Mouse (Mus musculus): ENCODE measurements around the gene Adam15. TPM values are rescaled to one million over a fixed set of nuclear protein-coding genes. Genes with fewer than 3 reads are reported as not detected.

The Adam15 gene
- polyA plus RNA-seq, 1 experiment, result 96.1 TPM

- no peak for DNase-seq (ENCODE audit: low spot score)
Measured at GRCm38 (mm10) chr3:89325882-89326281, 23.9 kb downstream of the Adam15 start.

GRCm38 (mm10) chr3:89322514-89323165, 27.2 kb downstream of the Adam15 start, which contains the start of gene Efna3:
TSS of gene Efna3 (minus strand) at chr3:89322965.
- no peak for DNase-seq (ENCODE audit: low spot score)

- no peak for DNase-seq (ENCODE audit: low spot score)
Measured at GRCm38 (mm10) chr3:89322131-89322500, 27.7 kb downstream of the Adam15 start.

- no peak for DNase-seq (ENCODE audit: low spot score)
Measured at GRCm38 (mm10) chr3:89321183-89322130, 28.3 kb downstream of the Adam15 start.

GRCm38 (mm10) chr3:89320581-89321182, 29.1 kb downstream of the Adam15 start:
- no peak for DNase-seq (ENCODE audit: low spot score)

GRCm38 (mm10) chr3:89319591-89320350, 30.0 kb downstream of the Adam15 start:
- no peak for DNase-seq (ENCODE audit: low spot score)

- no peak for DNase-seq (ENCODE audit: low spot score)
Measured at GRCm38 (mm10) chr3:89318971-89319590, 30.7 kb downstream of the Adam15 start.

- DNase-seq (ENCODE audit: low spot score), result no peak
Measured at GRCm38 (mm10) chr3:89318316-89318715, 31.5 kb downstream of the Adam15 start.

GRCm38 (mm10) chr3:89317246-89317645, 32.5 kb downstream of the Adam15 start:
- no peak for DNase-seq (ENCODE audit: low spot score)

- no peak for DNase-seq (ENCODE audit: low spot score)
Measured at GRCm38 (mm10) chr3:89316833-89317232, 33.0 kb downstream of the Adam15 start.

GRCm38 (mm10) chr3:89315930-89316831, 33.6 kb downstream of the Adam15 start:
- no peak for DNase-seq (ENCODE audit: low spot score)

GRCm38 (mm10) chr3:89315195-89315929, 34.4 kb downstream of the Adam15 start:
- no peak for DNase-seq (ENCODE audit: low spot score)

GRCm38 (mm10) chr3:89314791-89315190, 35.0 kb downstream of the Adam15 start:
- DNase-seq (ENCODE audit: low spot score), result no peak

GRCm38 (mm10) chr3:89314340-89314739, 35.5 kb downstream of the Adam15 start:
- DNase-seq (ENCODE audit: low spot score), result no peak

GRCm38 (mm10) chr3:89308089-89308488, 41.7 kb downstream of the Adam15 start:
- no peak for DNase-seq (ENCODE audit: low spot score)

GRCm38 (mm10) chr3:89305551-89306325, 44.1 kb downstream of the Adam15 start:
- no peak for DNase-seq (ENCODE audit: low spot score)

- DNase-seq (ENCODE audit: low spot score), result no peak
Measured at GRCm38 (mm10) chr3:89305105-89305504, 44.7 kb downstream of the Adam15 start.

- DNase-seq (ENCODE audit: low spot score), result no peak
Measured at GRCm38 (mm10) chr3:89304440-89304839, 45.4 kb downstream of the Adam15 start.

- DNase-seq (ENCODE audit: low spot score), result no peak
Measured at GRCm38 (mm10) chr3:89300514-89300913, 49.3 kb downstream of the Adam15 start.
